Mouse (Mus musculus): ENCODE measurements around the gene Olfr1057.
"Not testable (repeated sequence)": the region's sequence is repeated elsewhere in the genome, so short reads cannot be mapped to it uniquely, and the experiment has no call there.

Olfr1057 gene

DNA sequence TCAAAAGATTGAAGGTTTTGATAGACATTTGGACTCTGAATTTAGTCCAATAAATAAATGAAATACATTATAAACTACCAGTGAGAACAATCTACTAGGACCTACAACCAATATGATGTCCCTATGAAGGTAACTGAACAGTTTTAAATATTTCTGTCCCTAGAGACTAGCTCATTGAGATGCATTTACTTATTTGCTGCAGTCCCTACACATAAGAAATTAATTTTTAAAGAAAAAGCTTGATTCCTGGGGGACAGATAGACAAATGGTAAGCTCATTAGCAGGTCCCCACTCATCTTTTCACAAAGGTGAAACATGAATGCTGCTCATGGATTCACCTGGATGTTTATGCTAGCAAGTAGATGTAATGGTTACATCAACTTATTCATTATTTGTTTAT lies at the start of gene Olfr1057:
TSS of gene Olfr1057 (minus strand) at position 101 of the 400 bp plus-strand sequence.
- DNase-seq (ENCODE audit: low read depth), result no peak

DNA sequence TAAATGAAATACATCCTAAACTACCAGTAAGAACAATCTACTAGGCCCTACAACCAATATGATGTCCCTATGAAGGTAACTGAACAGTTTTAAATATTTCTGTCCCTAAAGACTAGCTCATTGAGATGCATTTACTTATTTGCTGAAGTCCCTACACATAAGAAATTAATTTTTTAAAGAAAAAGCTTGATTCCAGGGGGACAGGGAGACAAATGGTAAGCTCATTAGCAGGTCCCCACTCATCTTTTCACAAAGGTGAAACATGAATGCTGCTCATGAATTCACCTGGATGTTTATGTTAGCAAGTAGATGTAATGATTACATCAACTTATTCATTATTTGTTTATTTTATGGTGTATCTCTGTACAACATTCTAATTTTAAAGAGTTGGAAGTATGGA lies 48.5 kb upstream of the Olfr1057 start, which contains the start of gene Olfr1062:
TSS of gene Olfr1062 (minus strand) at position 101 of the 400 bp plus-strand sequence.
- not testable (repeated sequence) for DNase-seq (ENCODE audit: low read depth)

DNA sequence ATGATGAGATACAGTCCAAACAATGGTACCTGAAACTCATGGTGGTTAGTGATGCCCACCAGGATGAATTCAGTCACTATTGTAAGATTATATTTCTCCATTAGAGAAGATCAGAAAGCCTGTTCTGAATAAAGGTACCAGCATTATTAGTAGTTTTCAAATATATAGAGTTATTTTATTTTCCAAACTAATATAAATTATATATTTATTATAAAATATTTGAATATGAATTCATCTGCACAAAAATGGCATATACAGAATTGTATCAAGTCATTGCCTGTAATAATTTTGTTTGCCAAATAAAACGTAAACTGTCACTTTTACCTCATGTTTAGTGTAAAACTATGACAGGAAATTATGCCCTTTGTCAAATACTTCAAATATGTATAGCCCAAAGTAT lies 35.8 kb upstream of the Olfr1057 start, which contains the start of gene Olfr1061:
TSS of gene Olfr1061 (minus strand) at position 101 of the 400 bp plus-strand sequence.
- DNase-seq (ENCODE audit: low read depth), result no peak

DNA sequence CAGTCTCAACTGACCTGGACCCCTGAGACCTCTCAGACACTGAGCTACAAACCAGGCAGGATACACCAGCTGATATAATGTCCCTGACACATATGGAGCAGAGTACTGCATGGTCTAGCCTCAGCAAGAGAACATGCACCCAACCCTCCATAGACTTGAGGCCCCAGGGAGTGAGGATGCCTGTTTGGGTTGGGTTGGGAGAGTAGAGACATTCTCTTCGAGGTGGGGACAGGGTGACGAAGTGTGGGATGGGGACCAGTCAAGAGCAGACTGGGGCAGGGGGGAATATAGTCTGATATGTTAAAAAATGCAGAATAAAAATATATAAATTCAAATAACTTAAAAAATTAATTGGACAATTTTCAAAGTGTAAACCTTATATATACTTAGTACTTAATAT lies 16.9 kb upstream of the Olfr1057 start:
- DNase-seq (ENCODE audit: low read depth), result no peak

DNA sequence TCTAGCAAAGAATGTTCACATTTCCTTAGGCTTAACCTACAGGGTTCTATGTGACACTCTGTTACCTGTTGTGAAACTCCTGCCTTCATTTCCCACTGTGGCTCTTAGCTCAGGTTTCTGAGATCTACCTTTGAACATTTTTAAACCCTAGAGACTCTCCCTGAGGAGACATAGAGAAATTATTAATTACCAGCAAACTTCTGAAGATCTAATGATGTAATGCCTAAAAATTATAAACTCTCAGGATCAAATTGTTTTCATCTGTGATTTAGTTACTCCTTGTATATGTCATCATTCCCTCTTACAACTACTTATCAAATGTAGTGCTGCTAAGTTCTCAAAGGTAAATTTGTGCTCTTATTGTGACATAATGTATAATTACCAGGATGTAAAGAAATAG lies 10.3 kb upstream of the Olfr1057 start, which contains the start of gene Olfr1058:
TSS of gene Olfr1058 (minus strand) at position 101 of the 400 bp plus-strand sequence.
- DNase-seq (ENCODE audit: low read depth), result not testable (repeated sequence)

DNA sequence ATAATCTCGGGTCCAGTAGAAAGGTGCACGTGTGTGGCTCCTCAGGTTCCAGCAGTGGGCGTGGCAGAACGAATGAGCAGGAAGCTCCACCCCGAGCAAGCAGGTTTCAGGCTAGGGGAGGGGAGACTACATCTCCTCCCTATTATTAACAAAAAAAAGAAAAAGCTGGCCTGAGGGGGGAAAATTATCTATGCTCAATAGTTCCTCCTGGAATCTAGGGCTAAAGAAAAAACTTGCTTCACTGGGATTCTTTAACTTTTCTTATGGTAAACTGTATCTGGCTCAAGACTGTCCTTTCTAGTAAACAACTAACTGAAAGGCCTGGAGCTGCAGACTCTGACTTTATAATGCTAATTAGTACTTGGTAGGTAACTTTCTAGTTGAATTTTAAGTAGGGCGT lies 11.9 kb downstream of the Olfr1057 start:
- DNase-seq (ENCODE audit: low read depth), result not testable (repeated sequence)

DNA sequence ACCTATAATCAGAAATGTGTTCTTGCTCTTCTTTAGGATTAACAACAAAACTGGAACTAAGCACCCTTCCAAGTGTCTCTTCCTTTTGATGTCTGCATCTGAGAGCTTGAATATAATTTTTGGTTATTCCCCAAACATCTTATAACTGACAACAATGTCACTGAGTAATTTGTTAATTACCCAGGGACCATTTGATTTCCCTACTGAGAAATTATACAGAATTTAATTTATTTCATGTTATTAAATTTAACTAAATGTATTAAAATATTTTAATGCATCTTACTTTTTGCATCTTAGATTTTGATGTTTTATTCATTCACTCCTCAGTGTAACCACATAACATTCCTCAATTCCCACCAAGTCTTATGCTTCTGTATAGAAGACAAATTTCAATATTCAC lies 15.8 kb downstream of the Olfr1057 start, which contains the start of gene Olfr1056:
TSS of gene Olfr1056 (minus strand) at position 101 of the 400 bp plus-strand sequence.
- no peak for DNase-seq (ENCODE audit: low read depth)

DNA sequence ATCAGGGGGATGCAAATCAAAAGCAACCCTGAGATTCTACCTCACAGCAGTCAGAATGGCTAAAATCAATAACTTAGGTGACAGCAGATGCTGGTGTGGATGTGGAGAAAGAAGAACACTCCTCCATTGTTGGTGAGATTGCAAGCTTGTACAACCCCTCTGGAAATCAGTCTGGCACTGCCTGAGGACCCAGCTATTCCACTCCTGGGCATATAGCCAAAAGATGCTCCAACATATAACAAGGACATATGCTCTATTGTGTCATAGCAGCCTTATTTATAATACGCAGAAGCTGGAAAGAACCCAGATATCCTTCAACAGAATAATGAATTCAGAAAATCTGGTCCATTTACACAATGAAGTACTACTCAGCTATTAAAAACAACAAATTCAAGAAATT lies 26.4 kb downstream of the Olfr1057 start:
- not testable (repeated sequence) for DNase-seq (ENCODE audit: low read depth)

DNA sequence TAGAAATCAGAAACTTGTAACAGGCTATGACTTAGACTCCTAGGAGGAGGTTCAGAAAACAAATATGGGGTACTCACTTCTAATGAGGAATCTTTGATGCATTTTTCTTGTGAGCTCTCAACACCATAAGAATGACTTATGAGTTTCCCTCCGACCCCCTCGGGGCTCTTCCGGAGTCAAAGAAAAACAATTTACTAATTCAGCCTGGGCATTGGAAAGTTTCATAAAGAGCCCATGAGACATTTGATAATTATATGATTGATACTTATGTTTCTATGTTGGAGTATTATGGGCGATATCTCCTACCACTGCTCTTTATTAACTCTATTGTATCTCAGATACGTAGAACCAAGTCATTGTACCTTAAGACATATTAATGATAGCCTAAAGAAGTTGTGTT lies 28.0 kb downstream of the Olfr1057 start, which contains the start of gene Olfr1055:
TSS of gene Olfr1055 (minus strand) at position 101 of the 400 bp plus-strand sequence.
- no peak for DNase-seq (ENCODE audit: low read depth)

DNA sequence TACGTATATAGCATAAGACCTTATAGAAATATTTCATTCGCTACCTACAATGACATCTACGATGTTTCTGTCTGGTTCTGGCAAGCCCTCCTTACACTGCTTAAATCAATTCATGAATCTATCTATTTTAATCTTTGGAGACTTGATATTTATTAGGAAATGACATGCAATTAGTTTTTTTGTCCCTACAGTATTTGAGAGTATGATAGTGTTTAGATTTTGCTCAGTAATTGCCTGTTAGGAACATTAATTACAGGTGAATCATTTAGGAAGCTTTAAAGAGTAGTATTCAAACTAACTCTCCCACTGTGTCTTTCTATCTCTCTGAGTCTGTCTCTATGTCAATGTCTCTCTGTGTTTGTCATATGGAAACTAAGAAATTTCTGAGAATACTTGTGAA lies 42.9 kb downstream of the Olfr1057 start, which contains the start of gene Olfr1054:
TSS of gene Olfr1054 (minus strand) at position 101 of the 400 bp plus-strand sequence.
- DNase-seq (ENCODE audit: low read depth), result no peak

Measured in fibroblast of lung, adult 2 months (primary cell).